Mouse (Mus musculus) liver, embryonic 15.5 days (tissue): ENCODE measurements around the gene Lpin1. TPM values are rescaled to one million over a fixed set of nuclear protein-coding genes. Genes with fewer than 3 reads are reported as not detected.

ENCODE experiments used
- ATAC-seq: fragments of 200-750 bp; cut with Nextera tagmentation; 2 replicates; pipeline ENCODE4 v1.8.0; 2017; ENCODE audit warnings: moderate number of reproducible peaks, mild to moderate bottlenecking, moderate library complexity; ENCODE audit not compliant: insufficient read depth
- H3K27ac ChIP-seq: fragments of 300-500 bp; sonication (generic); replicated peaks from 2 replicates; pipeline ENCODE4 v1.5.1; 2015; ENCODE audit warnings: mild to moderate bottlenecking, inconsistent platforms
- H3K27me3 ChIP-seq: fragments of 300-500 bp; sonication (generic); 2 replicates; pipeline ENCODE4 v1.6.1; 2015; ENCODE audit warnings: mild to moderate bottlenecking, inconsistent platforms
- H3K36me3 ChIP-seq: fragments of 300-500 bp; sonication (generic); replicated peaks from 2 replicates; pipeline ENCODE4 v1.6.1; 2015; ENCODE audit warnings: moderate library complexity, mild to moderate bottlenecking, inconsistent platforms
- H3K4me1 ChIP-seq: fragments of 300-500 bp; sonication (generic); replicated peaks from 2 replicates; pipeline ENCODE4 v1.6.1; 2015; ENCODE audit warnings: inconsistent platforms
- H3K4me2 ChIP-seq: fragments of 300-500 bp; sonication (generic); 2 replicates; pipeline ENCODE4 v1.6.1; 2015; ENCODE audit warnings: moderate library complexity, mild to moderate bottlenecking, inconsistent platforms
- H3K4me3 ChIP-seq: fragments of 300-500 bp; sonication (generic); replicated peaks from 2 replicates; pipeline ENCODE4 v1.5.1; 2015; ENCODE audit warnings: mild to moderate bottlenecking, inconsistent platforms
- H3K9ac ChIP-seq: fragments of 300-500 bp; sonication (generic); 2 replicates; pipeline ENCODE4 v1.6.1; 2015; ENCODE audit warnings: moderate library complexity, mild to moderate bottlenecking, inconsistent platforms
- H3K9me3 ChIP-seq: fragments of 300-500 bp; sonication (generic); replicated peaks from 2 replicates; pipeline ENCODE4 v1.6.1; 2016; ENCODE audit warnings: inconsistent platforms
- WGBS: fragments of 180-500 bp; shearing (Covaris S2); methylation state at CpG from one replicate; pipeline ENCODE4 v1.1.7; 2015; ENCODE audit warnings: mixed read lengths; ENCODE audit not compliant: insufficient replicate concordance; 5-methylcytosine and 5-hydroxymethylcytosine counted together
- polyA plus RNA-seq: library from polyadenylated mRNA; unstranded; fragments of >200 nt; fragmentation: Nextera tagmentation; extraction: Ambion mirVana; gene quantifications from 2 replicates; pipeline ENCODE4 v1.2.1, GENCODE M21; 2015

The Lpin1 gene
- polyA plus RNA-seq, 1 experiment from 2014 or later, result 7.9 TPM

GRCm38 (mm10) chr12:16515183-16515582 lies 95.6 kb downstream of the Lpin1 start:
- no peak overlapping the region for H3K9ac ChIP-seq
- no peak overlapping the region for H3K4me3 ChIP-seq
- no peak overlapping the region for H3K27ac ChIP-seq
- H3K9me3 ChIP-seq, result no peaks in the 10 kb centered on the region
- H3K27me3 ChIP-seq, result 0 out of 2 replicates have a peak, but pooled peaks cover under 1% of the 10 kb centered on the region
- H3K4me1 ChIP-seq, result no peaks in the 10 kb centered on the region
- 67% methylated on average over 9 of the region's 9 CpGs for WGBS
- no peaks in the 10 kb centered on the region for H3K36me3 ChIP-seq
- no peak for ATAC-seq
- H3K4me2 ChIP-seq, result no peak overlapping the region

GRCm38 (mm10) chr12:16512991-16513390 lies 97.8 kb downstream of the Lpin1 start:
- H3K27ac ChIP-seq, result no peak overlapping the region
- H3K9ac ChIP-seq, result no peak overlapping the region
- no peaks in the 10 kb centered on the region for H3K9me3 ChIP-seq
- H3K27me3 ChIP-seq, result peaks cover 3% of the 10 kb centered on the region; the same call in 1 of the 2 replicates
- no peak overlapping the region for H3K4me3 ChIP-seq
- no peak overlapping the region for H3K4me2 ChIP-seq
- no peaks in the 10 kb centered on the region for H3K36me3 ChIP-seq
- WGBS, result 70% methylated on average over 1 of the region's 1 CpGs
- H3K4me1 ChIP-seq, result no peaks in the 10 kb centered on the region
- no peak for ATAC-seq

- no peak overlapping the region for H3K4me2 ChIP-seq
Observed at GRCm38 (mm10) chr12:16509122-16509752, 101.5 kb downstream of the Lpin1 start.

GRCm38 (mm10) chr12:16506796-16507790 lies 103.7 kb downstream of the Lpin1 start:
- no peaks in the 10 kb centered on the region for H3K9me3 ChIP-seq
- ATAC-seq, result no peak
- whole genome bisulfite sequencing, result 51% methylated on average over 17 of the region's 17 CpGs
- no peaks in the 10 kb centered on the region for H3K4me1 ChIP-seq
- H3K9ac ChIP-seq, result no peak overlapping the region
- H3K4me2 ChIP-seq, result no peak overlapping the region
- H3K27me3 ChIP-seq, result peaks cover 3% of the 10 kb centered on the region; the same call in 1 of the 2 replicates
- no peak overlapping the region for H3K27ac ChIP-seq
- no peaks in the 10 kb centered on the region for H3K36me3 ChIP-seq
- no peak overlapping the region for H3K4me3 ChIP-seq

More at GRCm38 (mm10) chr12:16509122-16509752, 101.5 kb downstream of the Lpin1 start:
- 16% methylated on average over 13 of the region's 13 CpGs for WGBS
- ATAC-seq, result no peak
- Histone ChIP-seq H3K9me3 (no peaks in the 10 kb centered on the region), H3K27me3 (peaks cover 3% of the 10 kb centered on the region; the same call in 1 of the 2 replicates), H3K4me1 (no peaks in the 10 kb centered on the region), H3K36me3 (no peaks in the 10 kb centered on the region), H3K27ac (no peak overlapping the region), H3K4me3 (no peak overlapping the region), H3K9ac (no peak overlapping the region)

- Histone ChIP-seq H3K36me3 (no peaks in the 10 kb centered on the region), H3K4me3 (no peak overlapping the region), H3K9me3 (no peaks in the 10 kb centered on the region), H3K27ac (no peak overlapping the region), H3K27me3 (no peaks in the 10 kb centered on the region), H3K4me1 (no peaks in the 10 kb centered on the region), H3K9ac (no peak overlapping the region), H3K4me2 (no peak overlapping the region)
- WGBS, result 70% methylated on average over 3 of the region's 3 CpGs
- no peak for ATAC-seq
Observed at GRCm38 (mm10) chr12:16504244-16504643, 106.5 kb downstream of the Lpin1 start.

- Histone ChIP-seq H3K27me3 (no peaks in the 10 kb centered on the region), H3K36me3 (no peaks in the 10 kb centered on the region), H3K4me1 (no peaks in the 10 kb centered on the region), H3K9ac (no peak overlapping the region), H3K27ac (no peak overlapping the region), H3K4me3 (no peak overlapping the region), H3K9me3 (no peaks in the 10 kb centered on the region), H3K4me2 (no peak overlapping the region)
- WGBS, result 38% methylated on average over 4 of the region's 4 CpGs
- no peak for ATAC-seq
Observed at GRCm38 (mm10) chr12:16497960-16498359, 112.8 kb downstream of the Lpin1 start.

- Histone ChIP-seq H3K9ac (no peak overlapping the region), H3K27ac (no peak overlapping the region), H3K36me3 (no peaks in the 10 kb centered on the region), H3K9me3 (no peaks in the 10 kb centered on the region), H3K4me1 (no peaks in the 10 kb centered on the region), H3K27me3 (no peaks in the 10 kb centered on the region), H3K4me3 (no peak overlapping the region), H3K4me2 (no peak overlapping the region)
- WGBS, result 56% methylated on average over 6 of the region's 6 CpGs
- no peak for ATAC-seq
Observed at GRCm38 (mm10) chr12:16492713-16493112, 118.1 kb downstream of the Lpin1 start.

GRCm38 (mm10) chr12:16488899-16489298 lies 121.9 kb downstream of the Lpin1 start:
- no peaks in the 10 kb centered on the region for H3K4me1 ChIP-seq
- no peaks in the 10 kb centered on the region for H3K36me3 ChIP-seq
- H3K9ac ChIP-seq, result no peak overlapping the region
- no peak overlapping the region for H3K4me3 ChIP-seq
- H3K4me2 ChIP-seq, result no peak overlapping the region
- ATAC-seq, result no peak
- no peaks in the 10 kb centered on the region for H3K9me3 ChIP-seq
- no peaks in the 10 kb centered on the region for H3K27me3 ChIP-seq
- no peak overlapping the region for H3K27ac ChIP-seq

GRCm38 (mm10) chr12:16487453-16487852 lies 123.3 kb downstream of the Lpin1 start:
- no peaks in the 10 kb centered on the region for H3K36me3 ChIP-seq
- no peak overlapping the region for H3K4me2 ChIP-seq
- no peaks in the 10 kb centered on the region for H3K27me3 ChIP-seq
- no peak overlapping the region for H3K9ac ChIP-seq
- 39% methylated on average over 2 of the region's 2 CpGs for WGBS
- H3K4me3 ChIP-seq, result no peak overlapping the region
- no peak for ATAC-seq
- no peak overlapping the region for H3K27ac ChIP-seq
- H3K4me1 ChIP-seq, result no peaks in the 10 kb centered on the region
- H3K9me3 ChIP-seq, result no peaks in the 10 kb centered on the region
